9 mouse cellular contexts compared by ENCODE assay signal in genomic region chr16:49289200-49290079, GRCm38 (mm10).
DNase-seq lines count a peak whose midpoint lies in the region; ATAC-seq and TF ChIP-seq lines count a peak whose summit lies in the region.
"Had no signal": no experiment of that assay in that cellular context is flagged by ENCODE, and none has a peak within 500 bp of the region (broad histone marks: within the 10 kb centered on the region; RNA-seq: fewer than 3 reads in every experiment).

No protein-coding gene starts in this region.

- no peak overlapping the region for H3K4me2 ChIP-seq in intestine, embryonic 15.5 days (replicated peaks)
- H3K4me2 ChIP-seq in intestine, postnatal 0 days (replicated peaks; ENCODE audit: low read depth), result no peak overlapping the region
- no peak overlapping the region for H3K4me2 ChIP-seq in hindbrain, embryonic 12.5 days (replicated peaks)
- H3K4me2 ChIP-seq: heart, embryonic 13.5 days had no signal

- H3K4me1 ChIP-seq in intestine, embryonic 15.5 days (replicated peaks), result no peaks in the 10 kb centered on the region
- H3K4me1 ChIP-seq in intestine, postnatal 0 days (replicated peaks; ENCODE audit: control insufficient read depth, insufficient read depth, low read length), result no peaks in the 10 kb centered on the region
- no peaks in the 10 kb centered on the region for H3K4me1 ChIP-seq in hindbrain, embryonic 12.5 days

- ATAC-seq in intestine, embryonic 15.5 days, result 0 out of 2 replicates have a peak, but pooled peaks have one; percentile 6
- ATAC-seq in intestine, postnatal 0 days, result no peak
- no peak for ATAC-seq in hindbrain, embryonic 12.5 days (ENCODE audit: low FRiP score)
- no peak for ATAC-seq in megakaryocyte, adult 5-6 weeks (ENCODE audit: poor library complexity, severe bottlenecking)

- DNase-seq in adrenal gland, postnatal 36 days, result peak; percentile 33 to 47
- DNase-seq in frontal cortex, postnatal 36 days (ENCODE audit: low spot score in 2 of 2), result peak; percentile 71 to 81
- peak; percentile 38 to 59 for DNase-seq in layer of hippocampus, adult 2 months (ENCODE audit: low spot score in 2 of 2)
- DNase-seq in lung, postnatal 36 days, result peak; percentile 53

- no peak overlapping the region for H3K27ac ChIP-seq in intestine, embryonic 15.5 days
- no peak overlapping the region for H3K27ac ChIP-seq in intestine, postnatal 0 days (ENCODE audit: low read depth, low read length)
- peak overlapping the region; percentile 58 for H3K27ac ChIP-seq in layer of hippocampus, adult 2 months
- no peak overlapping the region for H3K27ac ChIP-seq in hindbrain, embryonic 12.5 days
- H3K27ac ChIP-seq: heart, embryonic 13.5 days had no signal

- H3K4me3 ChIP-seq in intestine, embryonic 15.5 days (replicated peaks), result no peak overlapping the region
- H3K4me3 ChIP-seq in intestine, postnatal 0 days (ENCODE audit: low read depth, low read length), result no peak overlapping the region
- no peak overlapping the region for H3K4me3 ChIP-seq in layer of hippocampus, adult 2 months
- no peak overlapping the region for H3K4me3 ChIP-seq in hindbrain, embryonic 12.5 days
- H3K4me3 ChIP-seq: heart, embryonic 13.5 days had no signal

- H3K27me3 ChIP-seq in intestine, embryonic 15.5 days (replicated peaks), result no peaks in the 10 kb centered on the region
- no peaks in the 10 kb centered on the region for H3K27me3 ChIP-seq in intestine, postnatal 0 days (replicated peaks; ENCODE audit: control insufficient read depth, insufficient read depth, low read length)
- H3K27me3 ChIP-seq in hindbrain, embryonic 12.5 days, result no peaks in the 10 kb centered on the region
- H3K27me3 ChIP-seq: heart, embryonic 13.5 days had no signal

- 75% methylated on average over 10 of the region's 10 CpGs for WGBS in intestine, embryonic 15.5 days
- WGBS in intestine, postnatal 0 days, result 74% methylated on average over 10 of the region's 10 CpGs
- WGBS in hindbrain, embryonic 12.5 days, result 85% methylated on average over 10 of the region's 10 CpGs

- no peak for TF ChIP-seq CTCF in intestine, postnatal 0 days (IDR thresholded peaks at IDR 0.05; ENCODE audit: low read depth)
- TF ChIP-seq CTCF in layer of hippocampus, adult 2 months (conservative IDR thresholded peaks at IDR 0.05), result no peak

- H3K36me3 ChIP-seq in intestine, embryonic 15.5 days, result no peaks in the 10 kb centered on the region
- no peaks in the 10 kb centered on the region for H3K36me3 ChIP-seq in intestine, postnatal 0 days (ENCODE audit: control insufficient read depth, insufficient read depth)
- no peaks in the 10 kb centered on the region for H3K36me3 ChIP-seq in hindbrain, embryonic 12.5 days
- H3K36me3 ChIP-seq: heart, embryonic 13.5 days had no signal

- no peaks in the 10 kb centered on the region for H3K9me3 ChIP-seq in intestine, embryonic 15.5 days
- H3K9me3 ChIP-seq in intestine, postnatal 0 days (ENCODE audit: control insufficient read depth), result no peaks in the 10 kb centered on the region
- no peaks in the 10 kb centered on the region for H3K9me3 ChIP-seq in hindbrain, embryonic 12.5 days (replicated peaks)
- H3K9me3 ChIP-seq: heart, embryonic 13.5 days had no signal

- no peak overlapping the region for H3K9ac ChIP-seq in intestine, embryonic 15.5 days
- H3K9ac ChIP-seq in intestine, postnatal 0 days (ENCODE audit: low read depth, low read length), result no peak overlapping the region
- H3K9ac ChIP-seq in hindbrain, embryonic 12.5 days, result no peak overlapping the region
- H3K9ac ChIP-seq: heart, embryonic 13.5 days had no signal
